Mouse (Mus musculus): ENCODE measurements around the gene Ndnf. TPM values are rescaled to one million over a fixed set of nuclear protein-coding genes. Genes with fewer than 3 reads are reported as not detected.

Gene Ndnf
- total RNA-seq, 2 experiments from 2014 or later: 17.9 to 20.3 TPM

- DNase-seq (ENCODE audit: extremely low spot score in 1 of 2, low spot score in 2 of 2): no peak
- intact Hi-C loops (cut with DNase I): no loop called here
Measured at GRCm38 (mm10) chr6:65739442-65739841, 68.1 kb downstream of the Ndnf start.

DNA sequence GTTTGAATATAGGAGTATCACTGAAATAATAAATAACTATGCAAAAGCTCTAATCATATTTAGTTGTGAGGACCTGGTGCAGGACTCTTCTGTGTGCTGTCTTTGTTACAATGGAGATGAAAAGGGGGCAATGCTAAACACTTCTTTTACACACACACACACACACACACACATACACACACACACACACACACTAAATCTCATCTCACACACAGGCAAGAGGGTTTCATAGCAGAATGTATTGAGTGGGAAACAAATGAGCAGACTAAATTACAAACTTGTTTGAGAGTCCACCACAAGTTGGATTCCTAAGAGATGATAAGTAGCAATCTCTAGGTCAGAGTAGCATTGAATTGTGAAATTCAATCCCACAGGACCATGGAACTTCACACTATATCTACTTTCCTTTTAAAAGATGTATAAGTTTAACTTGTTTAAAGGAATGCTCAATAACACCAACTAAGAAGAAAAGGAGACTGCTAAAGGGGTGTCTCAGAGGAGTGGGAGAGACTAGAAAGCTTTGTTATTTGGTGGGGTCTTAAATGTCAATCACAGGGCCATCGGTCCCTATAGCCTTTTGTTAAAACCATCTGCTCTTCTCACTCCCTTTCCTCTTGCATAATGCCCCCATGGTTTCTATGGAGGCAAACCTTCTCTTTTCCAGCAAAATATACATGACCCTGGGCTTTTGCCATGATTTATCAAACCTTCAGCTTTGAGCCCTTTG lies 71.9 kb downstream of the Ndnf start:
- no peak for DNase-seq (ENCODE audit: extremely low spot score in 1 of 2, low spot score in 2 of 2)
- intact Hi-C loops (cut with DNase I): no loop called here

DNA sequence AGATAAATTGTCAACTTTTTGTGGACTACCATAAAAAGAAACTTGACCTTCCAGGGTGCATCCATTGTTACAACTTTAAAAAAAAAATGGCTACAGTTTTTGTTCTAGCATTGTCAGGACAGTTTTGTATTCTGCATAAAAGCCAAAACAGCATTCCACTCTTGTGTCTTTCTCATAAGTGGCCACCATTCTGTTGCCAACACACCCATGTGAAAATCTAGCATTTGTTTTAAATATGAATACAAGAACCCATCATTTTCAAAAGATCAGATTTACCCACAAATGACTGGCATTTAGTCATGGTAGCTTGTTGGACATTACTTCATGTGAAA lies 72.4 kb downstream of the Ndnf start:
- intact Hi-C loops (cut with DNase I): no loop called here
- DNase-seq (ENCODE audit: extremely low spot score in 1 of 2, low spot score in 2 of 2): no peak

GRCm38 (mm10) chr6:65758214-65758613 lies 86.8 kb downstream of the Ndnf start:
- intact Hi-C loops (cut with DNase I): no loop called here
- DNase-seq (ENCODE audit: extremely low spot score in 1 of 2, low spot score in 2 of 2): no peak

GRCm38 (mm10) chr6:65759174-65759573 lies 87.8 kb downstream of the Ndnf start:
- intact Hi-C loops (cut with DNase I): no loop called here
- no peak for DNase-seq (ENCODE audit: extremely low spot score in 1 of 2, low spot score in 2 of 2)

DNA sequence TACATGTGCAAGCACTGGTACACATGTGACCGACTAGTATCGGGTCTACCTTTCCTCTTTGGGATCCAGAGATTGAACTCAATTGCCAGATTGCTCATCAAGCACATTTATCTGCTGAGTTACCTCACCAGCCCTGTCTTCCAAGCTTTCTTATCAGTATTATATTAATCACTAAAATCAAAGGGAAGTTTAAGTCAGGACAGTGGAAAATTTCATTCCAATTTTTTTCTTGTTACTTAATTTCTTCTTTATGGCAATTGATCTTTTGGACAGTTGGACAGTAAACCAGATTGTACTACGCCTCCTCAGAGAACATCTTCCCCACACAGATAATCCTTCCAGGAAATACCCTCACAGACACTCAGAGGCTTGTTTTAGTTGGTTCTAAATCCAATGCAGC lies 88.7 kb downstream of the Ndnf start:
- intact Hi-C loops (cut with DNase I): no loop called here
- no peak for DNase-seq (ENCODE audit: extremely low spot score in 1 of 2, low spot score in 2 of 2)

Other genes starting within 250 kb of the Ndnf start
- not detected for gene Tnip3, start 146.3 kb upstream of the Ndnf start, total RNA-seq (2021)
- gene Prdm5, start 107.4 kb downstream of the Ndnf start, total RNA-seq (2021): 1 to 10 TPM; 3.6 to 4.2 TPM

Measured in left cerebral cortex, postnatal 10 days (tissue).